Mouse (Mus musculus): ENCODE data around the gene Tirap.

Gene Tirap

DNA sequence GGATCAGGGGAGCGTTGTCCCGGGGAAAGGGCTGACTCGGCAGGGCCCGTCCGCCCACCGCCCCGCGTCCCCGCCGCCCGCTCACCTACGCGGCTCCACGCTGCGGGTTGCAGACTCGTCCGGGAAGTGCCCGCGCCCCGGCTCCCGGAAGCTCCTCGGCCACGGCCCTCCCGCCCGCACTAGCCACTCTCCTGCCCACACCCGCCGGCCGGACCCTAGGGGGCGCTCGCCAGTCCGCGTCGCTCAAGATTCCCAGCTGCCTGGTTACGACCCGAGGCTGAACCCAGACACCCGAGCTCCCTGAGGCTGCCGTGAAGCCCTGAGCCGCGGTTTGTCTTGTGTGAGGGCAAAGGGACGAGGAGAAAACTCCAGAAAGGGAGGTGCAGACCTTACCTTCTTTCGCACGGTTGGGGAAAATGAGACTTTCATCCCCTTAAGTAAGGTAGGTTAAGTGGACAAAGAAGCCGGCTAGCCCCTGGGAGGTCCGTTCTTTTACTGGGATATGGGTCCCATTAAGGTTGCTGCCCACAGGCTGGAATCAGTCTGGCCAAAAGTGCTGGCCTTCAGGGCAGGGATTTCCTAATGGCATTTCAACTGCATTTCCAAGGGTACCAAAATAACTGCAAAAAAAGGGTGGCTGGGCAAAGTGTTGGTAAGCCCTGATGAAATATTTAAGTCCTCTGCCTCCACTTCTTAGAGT lies at the start of gene Tirap, which contains the start of gene Srpr:
TSS of gene Tirap (minus strand) at position 520 of the 700 bp plus-strand sequence.
TSS of gene Srpr (plus strand) at position 404 of the 700 bp plus-strand sequence.
- DNase-seq (ENCODE audit: low spot score): peak; percentile 85

DNA sequence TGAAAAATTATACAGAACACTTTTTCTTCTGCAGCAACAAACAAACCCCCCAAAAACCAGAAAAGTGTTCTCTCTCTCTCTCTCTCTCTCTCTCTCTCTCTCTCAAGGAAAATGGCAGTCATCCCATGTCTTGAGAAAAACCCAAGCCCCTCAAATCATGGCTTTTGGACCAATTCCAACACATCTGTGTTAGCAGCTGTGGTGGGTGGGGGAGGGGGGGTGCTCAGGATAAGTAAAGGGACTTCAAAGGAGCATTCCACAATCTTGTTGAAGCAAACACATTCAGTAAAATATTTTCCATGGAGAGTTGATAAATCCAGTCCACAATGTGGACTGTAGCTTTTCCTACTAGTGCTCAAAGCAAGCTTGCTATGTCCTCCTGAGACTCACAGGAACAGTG lies 49.4 kb upstream of the Tirap start:
- no peak for DNase-seq (ENCODE audit: low spot score)

DNA sequence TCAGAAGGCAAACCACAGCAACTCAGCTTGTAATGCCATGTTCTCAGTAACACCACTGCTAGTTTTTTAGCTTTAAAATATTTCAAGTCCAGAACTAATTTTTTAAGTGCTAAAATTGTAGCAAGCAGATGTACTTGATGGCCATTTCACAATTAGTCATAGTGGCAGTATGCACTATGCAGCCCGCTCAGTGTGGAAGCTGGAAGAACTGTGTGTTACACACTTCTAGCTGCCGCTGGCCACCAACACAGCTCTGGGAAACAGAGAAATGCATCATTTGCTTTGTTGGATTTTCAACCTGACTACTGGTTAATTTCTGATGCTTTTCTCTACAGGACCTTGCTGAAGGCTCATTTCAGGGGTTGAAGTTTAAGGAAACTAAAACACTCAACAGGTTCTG lies 47.3 kb upstream of the Tirap start:
- DNase-seq (ENCODE audit: low spot score): no peak

DNA sequence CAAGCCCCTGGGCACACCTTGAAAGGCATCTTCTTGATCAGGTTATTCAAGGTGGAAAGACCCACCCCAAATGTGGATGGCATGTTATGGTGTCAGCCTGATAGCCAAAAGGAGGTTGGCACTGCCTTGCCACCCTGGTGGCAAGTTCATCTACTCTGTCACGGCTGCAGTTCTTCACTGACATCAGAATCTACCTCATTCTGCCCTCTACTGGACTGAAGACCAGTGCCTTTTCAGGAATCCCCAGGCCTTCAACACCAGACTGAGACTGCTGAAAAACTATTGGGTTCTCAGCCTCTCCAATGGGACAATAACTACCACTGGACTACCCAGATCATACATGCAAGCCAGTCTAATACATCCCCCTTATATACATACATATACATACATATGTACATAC lies 39.6 kb upstream of the Tirap start:
- no peak for DNase-seq (ENCODE audit: low spot score)

DNA sequence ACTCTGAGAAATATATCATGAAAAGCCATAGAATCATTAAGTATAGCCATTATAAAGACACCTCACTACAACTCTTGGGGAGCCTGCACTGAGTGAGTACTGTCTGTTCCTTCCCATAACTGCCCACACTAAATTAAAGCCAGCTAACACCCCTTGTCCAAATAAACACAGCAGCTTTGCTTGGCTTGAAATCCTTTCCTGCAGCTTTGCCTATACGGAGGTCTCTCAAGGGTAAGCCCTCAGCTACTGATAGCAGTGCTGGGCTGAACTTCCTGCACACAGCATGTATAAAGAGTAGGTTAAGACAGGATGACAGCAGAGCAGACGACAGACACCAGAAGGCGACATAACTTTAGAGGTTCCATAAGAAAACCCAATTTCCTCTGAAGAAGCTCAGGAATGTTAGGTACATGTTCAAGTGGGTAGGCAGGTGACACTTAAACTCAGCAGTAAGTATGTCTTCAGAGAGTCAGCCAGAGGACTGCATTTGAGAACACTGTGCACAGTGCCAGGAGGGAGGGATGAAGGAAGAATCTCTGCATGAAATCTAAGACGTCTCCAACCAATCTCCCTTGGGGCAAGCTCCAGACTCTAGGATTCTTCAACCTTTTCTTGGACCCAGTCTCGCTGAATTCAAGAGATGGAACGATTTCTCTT lies 39.0 kb upstream of the Tirap start:
- DNase-seq (ENCODE audit: low spot score): no peak

DNA sequence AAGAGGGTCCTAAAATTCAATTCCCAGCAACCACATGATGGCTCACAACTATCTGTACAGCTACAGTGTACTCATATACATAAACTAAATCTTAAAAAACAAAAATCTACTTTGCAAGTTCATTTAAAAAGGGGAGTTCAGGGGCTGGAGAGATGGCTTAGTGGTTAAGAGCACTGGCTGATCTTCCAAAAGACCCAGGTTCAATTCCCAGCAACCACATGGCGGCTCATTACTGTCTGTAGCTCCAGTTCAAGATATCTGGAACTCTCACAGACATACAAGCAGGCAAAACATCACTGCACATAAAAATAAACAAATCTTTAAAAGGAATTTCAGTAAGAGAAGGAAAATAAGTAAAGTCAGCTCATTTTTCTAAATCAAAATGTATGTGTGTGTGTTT lies 38.3 kb upstream of the Tirap start:
- DNase-seq (ENCODE audit: low spot score): no peak

DNA sequence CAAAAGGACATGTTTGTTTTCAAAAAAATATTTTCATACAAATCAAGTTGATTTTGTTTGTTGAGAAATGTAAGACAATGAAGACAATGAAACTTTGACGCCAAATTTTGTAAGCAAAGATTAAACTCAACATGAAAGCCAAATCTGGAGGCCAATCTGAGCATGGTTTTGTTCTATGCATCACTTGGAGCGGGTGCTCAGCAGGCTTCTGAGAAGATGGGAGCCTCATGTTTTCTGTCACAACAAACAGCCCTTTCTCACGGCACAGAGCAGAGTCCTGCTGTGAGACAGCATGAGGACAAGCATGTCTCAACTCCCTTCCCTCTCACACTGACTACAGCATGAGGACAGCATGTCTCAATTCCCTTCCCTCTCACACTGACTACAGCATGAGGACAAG lies 35.9 kb upstream of the Tirap start:
- DNase-seq (ENCODE audit: low spot score): no peak

DNA sequence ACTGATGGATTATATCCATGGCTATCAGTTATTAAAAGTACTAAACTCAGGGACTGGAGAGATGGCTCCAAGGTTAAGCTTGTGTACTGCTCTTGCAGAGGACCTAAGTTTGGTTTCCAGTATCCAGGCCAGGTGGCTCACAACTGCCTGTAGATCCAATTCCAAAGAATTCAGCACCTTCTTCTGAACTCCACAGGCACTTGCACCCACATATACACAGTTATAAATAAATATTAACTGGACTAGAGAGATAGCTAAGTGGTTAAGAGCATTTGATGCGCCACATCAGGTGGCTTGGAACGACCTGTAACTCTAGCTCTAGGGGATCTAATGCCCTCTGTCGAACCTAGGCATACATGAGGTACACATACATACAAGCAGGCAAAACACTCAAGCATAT lies 28.6 kb upstream of the Tirap start:
- DNase-seq (ENCODE audit: low spot score): no peak

DNA sequence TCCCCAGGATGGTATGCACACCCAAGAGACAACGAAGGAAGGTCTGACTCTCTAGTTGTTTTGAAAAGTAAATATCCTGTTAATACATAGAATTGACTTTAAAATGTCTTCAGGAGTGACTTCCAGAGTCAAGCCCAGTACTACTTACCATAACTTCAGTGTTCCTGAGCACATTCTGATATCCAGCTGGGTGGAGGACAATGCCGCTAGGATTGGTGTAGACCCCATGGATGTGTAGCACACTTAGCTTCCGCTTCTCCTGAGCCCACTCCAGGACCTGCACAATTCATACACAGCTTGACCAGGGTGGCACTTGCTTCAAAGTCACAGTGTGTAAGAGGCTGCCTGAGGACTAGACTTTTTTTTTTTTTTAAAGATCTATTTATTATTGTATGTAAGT lies 23.4 kb upstream of the Tirap start:
- no peak for DNase-seq (ENCODE audit: low spot score)

DNA sequence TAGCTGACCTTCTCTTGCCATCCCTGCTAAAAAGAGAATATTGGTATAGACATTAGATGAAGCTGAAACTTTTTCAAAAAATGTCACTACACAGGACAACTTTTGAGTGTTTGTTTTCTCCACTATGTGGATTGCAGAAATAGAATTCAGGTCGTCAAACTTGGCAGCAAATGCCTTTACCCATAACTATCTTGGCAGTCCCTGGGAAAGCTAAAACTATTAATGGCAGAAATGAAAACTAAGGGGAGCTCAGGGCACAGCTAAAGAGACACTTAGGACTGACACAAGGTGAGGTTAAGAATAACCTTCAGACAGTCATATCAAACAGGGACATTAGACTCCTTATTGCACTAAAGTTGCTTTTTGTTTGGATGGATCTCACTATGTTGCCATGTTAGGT lies 17.9 kb upstream of the Tirap start:
- no peak for DNase-seq (ENCODE audit: low spot score)

DNA sequence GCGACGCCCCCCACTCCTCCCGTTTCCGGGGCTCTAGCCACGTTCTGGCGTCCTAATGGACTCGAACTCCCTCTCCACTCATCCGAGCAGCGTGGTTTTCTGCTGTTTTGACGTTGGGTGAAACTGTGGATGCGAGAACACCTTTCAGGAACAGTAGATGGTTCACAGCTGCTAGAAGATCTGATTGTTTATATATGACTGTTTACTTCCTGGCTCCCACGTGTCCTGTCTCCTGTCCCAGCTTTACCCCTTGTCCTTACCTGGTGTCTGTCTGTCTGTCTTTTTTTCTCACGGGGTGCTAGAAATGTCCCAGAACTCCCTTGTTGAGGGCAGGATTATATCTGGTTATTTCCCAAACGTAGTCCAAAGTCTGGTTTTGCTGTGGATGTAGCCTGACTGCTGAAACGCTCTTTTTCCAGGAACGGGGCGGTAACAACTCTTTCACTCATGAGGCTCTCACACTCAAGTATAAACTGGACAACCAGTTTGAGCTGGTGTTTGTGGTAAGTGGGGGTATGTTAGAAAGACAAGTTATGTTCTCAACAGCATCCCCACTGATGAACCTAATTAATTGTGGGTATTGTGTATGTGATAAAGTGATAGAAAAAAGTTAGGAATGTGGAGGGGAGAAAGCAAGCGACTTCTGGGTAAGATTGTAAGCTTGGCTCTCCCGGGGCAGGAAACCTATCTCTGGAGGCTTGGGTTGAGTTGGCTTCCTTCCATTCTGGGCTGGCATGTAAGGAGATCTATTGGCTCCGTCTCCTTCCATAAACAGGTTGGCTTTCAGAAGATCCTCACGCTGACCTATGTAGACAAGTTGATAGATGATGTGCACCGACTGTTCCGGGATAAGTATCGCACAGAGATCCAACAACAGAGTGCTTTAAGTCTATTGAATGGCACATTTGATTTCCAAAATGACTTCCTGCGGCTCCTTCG lies 11.8 kb upstream of the Tirap start:
- DNase-seq (ENCODE audit: low spot score): peak; percentile 22

DNA sequence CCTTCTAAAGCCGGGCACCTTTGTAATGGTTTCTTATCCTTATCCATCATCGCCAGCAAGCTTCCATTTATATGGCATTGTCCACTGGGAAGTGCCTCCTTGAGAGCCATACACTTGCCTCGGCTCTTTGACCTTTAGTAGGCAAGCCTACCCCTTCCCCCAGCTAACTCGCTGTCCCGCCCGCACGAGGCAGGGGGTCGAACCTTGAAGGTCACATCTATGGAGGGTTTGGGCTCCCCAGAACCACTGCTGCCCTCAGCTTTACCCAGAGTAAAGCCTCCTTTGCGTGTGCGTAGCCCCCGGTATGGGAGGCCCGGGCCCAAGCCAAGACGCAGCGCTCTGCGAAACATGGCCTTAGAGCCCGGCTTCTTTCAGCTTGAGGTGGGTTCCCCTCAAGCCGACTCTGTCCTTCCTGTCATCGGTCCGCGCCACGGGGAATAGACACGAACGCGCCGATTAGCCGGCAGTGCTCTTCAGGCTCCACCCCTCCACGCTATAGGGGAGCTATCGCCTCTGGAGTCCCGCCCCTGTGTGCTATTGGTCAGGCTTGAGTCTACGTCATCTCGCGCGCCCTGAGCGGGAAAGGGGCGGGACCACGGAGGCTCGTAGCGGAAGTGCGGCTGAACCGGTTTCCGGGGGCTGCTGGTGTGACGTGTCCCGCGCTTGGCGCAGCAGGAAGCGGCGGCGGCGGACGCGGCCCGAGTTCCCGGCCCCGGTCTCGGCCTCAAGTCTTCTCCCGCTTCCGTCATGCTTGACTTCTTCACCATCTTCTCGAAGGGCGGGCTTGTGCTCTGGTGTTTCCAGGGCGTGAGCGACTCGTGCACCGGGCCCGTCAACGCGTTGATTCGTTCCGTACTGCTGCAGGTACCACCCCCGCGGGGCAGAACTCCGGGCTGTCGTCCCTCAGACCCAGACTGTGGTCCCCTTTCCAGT lies 10.7 kb upstream of the Tirap start, which contains the start of gene Foxred1:
TSS of gene Foxred1 (minus strand) at position 514 of the 933 bp plus-strand sequence.
- DNase-seq (ENCODE audit: low spot score): peak; percentile 99

DNA sequence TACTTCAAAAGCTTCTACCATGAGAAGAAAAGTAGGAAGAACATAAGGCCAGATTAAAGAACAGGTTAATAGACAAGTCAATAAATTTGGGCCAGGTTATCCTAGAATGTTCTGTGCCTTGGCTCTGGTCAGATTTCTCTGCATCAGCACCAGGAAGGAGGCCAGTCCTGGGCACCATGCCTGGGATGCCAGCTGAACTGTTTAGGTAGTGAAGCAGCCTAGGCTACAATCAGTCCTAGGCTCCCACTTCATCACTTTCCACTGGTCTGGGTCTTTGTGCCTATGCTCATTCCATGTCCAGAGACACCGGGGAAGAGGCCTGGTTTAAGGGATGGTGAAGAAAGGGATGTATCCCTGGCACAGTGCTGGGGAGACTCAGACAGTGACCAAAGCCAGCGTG lies 4.3 kb upstream of the Tirap start:
- no peak for DNase-seq (ENCODE audit: low spot score)

DNA sequence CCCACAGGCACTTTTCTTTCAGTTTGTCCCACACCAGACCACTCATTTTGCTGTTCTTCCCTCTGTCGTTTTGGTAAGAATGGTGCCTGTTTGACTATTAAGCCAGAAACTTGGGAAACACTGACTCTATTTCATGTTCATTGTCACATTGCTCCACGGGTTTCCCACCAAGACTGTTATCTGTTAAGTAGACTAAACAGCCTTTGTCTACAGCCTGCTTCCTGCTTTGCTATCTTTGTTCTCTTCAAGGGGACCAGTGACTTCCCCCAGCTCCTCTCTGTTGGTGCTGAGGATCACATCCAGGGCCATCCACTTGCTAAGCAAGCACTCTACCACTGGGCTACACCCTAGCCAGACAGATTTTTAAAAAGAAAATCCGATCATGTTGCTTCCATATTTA lies 3.4 kb upstream of the Tirap start:
- no peak for DNase-seq (ENCODE audit: low spot score)

DNA sequence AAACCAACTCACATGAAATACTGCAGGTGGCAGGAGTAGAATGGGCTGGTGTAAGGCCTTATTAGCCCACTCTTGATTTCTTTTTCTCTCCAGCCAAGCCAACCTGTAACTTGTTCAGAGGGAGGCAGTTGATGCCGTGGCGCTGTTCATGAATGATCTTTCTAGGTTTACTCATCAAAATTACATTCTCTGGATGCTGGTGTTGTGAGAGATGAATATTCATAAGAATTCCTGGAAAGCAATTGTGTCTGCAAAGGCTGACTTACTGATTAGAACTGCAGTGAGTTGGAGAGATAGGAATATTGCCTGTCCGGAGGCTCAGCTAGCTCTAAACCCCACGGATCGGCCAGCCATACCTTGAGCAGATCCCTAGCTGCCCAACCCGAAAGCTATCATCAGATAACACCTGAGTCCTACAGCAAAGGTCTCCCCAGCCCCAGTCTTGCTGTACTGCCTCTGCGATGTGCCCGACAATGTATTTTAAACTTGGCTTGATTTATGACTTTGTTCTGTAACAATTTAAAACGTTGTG lies 504 bp upstream of the Tirap start:
- no peak for DNase-seq (ENCODE audit: low spot score)

DNA sequence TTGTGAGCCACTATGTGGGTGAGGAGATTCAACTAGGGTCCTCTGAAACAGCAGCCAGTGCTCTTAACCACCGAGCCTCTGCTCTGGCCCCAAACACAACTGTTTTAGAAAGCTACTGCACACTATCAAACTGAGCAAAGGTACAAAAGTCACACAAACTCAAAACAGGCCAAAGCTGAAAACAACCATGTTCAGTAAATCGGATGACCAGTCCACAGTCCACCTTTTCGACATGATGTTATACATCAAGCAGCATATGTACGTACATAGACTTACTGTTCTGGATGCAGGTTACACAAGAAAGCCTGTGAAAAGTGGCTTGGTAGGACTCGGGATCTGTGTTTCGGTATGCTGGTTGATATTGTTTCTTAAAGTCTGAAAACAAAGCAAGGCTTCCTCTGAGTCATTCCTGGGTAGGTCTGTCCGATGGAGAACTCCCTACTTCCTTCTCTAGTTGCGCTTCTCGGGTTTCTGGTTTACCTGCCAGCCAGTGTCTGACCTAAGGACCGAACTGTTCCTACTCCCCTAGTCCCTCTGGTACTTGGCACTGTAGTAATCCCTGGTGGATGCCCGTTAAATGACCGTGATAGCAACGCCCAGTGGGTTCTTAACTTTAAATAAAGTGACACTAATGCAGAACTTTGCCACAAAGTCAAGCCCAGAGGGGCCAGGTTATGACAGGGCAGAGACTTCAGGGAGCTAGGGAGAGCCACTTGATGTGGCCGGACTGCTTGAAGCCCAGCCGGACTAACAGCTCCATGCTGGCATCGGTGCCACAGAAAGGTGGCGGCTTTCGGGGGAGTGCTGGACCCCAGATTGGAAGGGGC lies 933 bp downstream of the Tirap start:
- DNase-seq (ENCODE audit: low spot score): no peak

DNA sequence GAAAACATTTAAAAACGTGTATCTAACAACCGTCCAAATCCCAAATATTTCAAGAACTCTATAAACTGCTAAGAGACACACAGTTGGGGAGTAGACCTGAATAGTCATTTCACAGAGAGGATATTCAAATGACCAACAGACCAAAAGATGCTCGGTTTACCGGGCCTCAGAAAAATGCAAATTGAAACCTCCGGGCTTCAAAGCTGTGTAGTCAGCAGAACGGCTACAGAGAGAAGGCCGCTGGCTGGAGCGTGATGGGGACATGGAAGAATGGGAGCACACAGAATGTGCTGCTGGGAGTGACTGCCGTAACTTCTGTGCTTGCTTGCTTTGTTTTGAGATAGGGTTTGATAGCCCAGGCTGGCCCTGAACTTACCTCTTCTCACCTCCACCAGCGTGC lies 1.7 kb downstream of the Tirap start:
- DNase-seq (ENCODE audit: low spot score): no peak

DNA sequence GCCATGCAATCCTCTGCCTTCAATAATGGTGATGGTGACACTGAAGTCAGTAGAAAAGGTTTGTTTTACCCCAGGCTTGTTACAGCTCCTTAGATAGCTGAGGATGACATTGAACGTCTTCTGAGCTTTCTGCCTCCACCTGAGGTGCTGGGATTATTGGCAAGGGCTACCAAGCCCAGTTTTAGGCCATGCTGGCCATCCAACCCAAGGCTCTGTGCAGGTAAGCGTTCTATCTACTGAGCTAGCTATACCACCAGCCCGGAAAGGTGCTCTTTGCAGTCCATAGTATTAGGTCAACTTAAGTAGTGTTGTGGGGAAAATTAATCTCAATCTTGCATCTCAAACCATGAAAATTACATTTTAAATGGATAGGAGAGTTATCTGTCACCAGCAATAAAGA lies 2.5 kb downstream of the Tirap start:
- DNase-seq (ENCODE audit: low spot score): no peak

DNA sequence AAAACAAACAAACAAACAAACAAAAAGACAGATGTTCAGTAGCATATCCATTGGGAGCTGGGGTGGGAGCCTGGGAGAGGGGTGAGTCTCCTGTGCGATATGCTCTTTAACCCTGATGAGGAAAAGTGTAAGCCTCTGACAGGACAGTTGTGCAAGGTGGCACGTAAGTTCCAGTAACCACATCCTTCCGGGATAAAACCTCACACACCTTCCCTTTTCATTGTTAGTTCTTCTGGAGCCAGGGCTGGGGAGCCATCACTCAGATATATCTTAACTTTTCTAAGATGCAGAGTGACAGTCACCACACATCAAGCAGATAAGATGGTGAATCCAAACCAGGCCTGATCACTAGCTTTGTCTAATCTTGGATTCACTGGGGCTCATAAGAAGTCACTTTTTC lies 6.0 kb downstream of the Tirap start:
- no peak for DNase-seq (ENCODE audit: low spot score)

DNA sequence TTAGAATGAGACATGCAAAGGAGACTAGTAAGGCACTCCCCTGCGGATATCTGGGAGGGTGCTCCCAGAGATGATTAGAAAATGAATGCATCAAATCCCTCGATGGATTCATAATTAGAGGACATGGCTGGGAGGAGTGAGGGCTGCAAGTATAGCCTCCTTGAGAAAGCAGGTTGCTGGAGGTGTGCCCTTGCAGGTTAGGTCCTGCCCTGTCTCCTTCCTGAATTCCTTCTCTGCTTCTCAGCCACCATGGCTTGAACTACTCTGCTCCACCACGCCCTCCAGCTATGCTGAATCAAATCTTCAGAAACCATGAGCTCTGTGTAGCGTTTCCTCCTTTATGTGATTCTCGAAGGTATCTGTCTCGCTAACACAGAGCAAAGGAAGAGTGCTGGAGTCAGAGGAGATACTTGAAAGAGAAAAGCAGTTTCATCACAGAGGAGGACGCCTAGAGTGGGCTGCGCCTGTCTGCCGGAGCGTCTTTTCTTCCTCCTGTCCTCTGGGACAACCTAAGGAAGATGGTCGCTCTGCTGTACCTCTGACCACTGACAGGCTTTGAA lies 7.0 kb downstream of the Tirap start:
- DNase-seq (ENCODE audit: low spot score): no peak
